Mouse (Mus musculus): ENCODE measurements at regions not wholly inside any gene's neighbourhood (a gene's known extent, or its start where the extent isn't known, plus 50 kb on each side); places are given as distances from the start of the nearest gene placed in this dataset.

DNA sequence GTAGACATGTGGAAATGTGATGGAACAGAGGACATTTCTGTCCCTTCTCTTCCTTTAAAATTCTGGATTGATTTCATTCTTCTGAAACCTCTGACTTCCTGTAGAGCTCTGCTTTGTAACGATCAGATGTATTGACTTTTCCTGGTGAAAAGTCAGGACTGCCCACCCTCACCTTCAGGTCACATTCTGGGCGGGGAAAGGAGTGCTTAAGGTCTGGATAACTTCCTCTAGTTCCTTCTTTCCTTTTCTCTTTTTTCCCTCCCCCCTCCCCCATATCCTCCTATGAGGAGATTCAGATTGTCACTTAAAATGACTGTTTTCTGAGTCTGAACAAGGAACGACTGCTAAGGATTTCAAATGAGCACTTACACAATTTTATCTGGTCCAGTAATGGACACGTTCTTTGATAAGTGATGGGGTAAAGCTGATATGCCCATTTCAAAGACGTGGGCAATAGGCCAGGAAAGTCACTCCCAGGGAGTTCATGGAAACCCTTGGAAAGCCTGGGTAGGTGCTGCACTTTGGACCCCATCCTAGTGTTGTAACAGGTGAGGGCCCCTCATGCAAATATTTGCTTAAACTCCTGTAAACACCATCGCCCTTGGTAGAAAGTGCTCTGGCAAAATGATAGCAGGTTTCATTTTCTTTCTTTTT lies 186.9 kb upstream of the Marcks start:
- DNase-seq (ENCODE audit: low spot score in 2 of 2) = no peak

DNA sequence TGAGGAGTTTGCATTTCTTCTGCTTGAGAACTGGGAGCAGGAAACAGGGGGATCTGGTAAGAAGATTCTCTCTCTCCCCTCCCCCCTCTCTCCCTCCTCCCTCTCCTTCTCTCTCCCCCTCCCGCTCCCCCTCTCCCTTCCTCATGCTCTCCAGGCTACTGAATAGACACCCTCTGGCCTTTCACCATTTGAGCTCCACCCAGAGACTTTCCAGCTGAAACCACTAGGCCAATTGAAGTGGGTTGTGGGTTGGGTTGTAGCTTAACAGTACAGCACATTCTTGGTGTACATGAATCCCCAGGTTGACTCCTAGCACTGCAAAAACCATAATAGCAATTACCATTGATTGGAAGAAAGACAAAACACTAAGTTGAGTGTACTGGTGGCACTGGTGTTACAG lies 185.0 kb upstream of the Marcks start:
- no peak for DNase-seq (ENCODE audit: low spot score in 2 of 2)

DNA sequence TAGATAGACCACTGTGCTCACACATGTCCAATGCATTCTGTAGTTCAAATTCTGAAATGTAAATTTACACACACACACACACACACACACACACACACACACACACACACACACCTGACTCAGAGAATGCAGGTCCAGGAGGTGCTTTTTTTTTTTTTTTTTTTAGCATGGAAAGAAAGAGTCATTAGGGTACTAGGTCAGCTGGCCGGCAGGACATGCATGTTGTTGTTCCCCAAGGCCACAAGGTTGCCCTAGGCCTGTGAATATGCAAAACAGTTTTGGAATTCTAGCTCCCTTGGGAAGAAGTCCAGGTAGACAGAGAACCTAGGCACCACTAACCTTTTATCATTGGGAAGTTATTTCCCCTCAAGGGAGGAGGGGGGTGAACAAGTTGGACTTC lies 184.1 kb upstream of the Marcks start:
- no peak for DNase-seq (ENCODE audit: low spot score in 2 of 2)

DNA sequence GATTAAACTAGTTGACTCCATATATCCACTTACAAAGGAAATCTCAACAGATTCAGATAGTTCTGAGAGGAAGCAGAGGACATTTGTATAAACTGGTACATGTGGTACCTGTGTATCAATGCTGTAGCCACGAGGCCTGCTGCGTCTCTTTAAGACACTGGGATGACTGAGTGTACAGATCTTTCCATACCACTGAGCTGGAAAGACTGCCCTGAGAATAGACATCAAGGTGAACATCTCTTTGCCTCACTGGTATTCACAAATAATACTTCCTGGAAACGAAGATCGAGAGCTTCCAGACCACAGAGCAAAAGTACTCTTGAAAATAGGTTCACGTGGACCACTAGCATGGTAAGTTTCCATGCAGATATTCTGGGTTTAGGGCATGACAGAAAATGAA lies 183.6 kb upstream of the Marcks start:
- DNase-seq (ENCODE audit: low spot score in 2 of 2) = no peak

DNA sequence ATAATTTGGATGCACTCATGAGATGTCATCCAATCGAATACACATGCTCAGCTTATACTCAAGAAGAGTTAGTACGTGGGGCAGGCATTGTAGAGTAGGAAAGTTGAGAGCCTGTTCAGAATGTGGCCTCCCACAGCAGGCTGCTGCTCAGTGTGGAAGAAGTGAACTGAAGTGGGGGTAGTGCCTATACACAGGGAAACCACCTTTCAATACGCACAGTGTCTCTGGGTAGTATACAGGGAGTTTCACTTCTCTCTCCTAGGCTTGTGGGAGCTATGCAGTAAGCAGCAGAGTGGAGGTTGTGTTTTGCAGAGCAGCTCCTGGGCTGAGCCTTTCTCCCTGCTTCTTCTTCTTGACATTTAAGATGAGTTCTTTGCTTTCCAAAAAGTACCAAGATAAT lies 182.5 kb upstream of the Marcks start:
- DNase-seq (ENCODE audit: low spot score in 2 of 2) = no peak

DNA sequence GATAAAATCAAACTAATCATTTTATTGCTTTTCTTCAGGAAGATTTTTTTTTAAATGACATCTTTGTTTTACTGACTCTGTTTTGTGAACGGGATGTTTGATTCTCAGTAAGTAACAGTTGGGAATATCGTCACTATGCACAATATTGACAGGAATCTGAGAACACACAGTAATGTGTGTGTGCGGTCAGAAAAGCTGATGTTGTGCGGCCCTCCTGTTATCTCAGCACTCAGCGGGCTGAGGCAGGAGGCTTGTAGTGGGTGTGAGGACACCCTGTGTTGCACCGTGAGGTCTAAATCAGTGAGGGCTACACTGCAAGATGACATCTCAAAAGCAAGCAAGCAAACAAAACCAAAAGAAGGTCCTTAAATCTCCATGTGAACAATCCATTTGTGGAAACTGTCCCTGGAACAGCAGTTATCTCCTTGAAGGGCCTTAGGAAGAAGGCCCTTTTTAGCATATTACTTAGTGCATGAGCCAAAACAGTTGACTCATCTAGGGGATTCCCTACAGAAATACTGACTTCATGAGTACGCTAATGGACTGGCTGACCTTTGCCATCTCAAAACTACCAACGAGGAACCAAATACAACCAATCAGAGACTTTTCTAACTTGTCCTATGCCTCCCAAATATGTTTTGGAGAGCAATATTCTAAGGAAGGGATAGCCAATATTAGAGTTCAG lies 181.2 kb upstream of the Marcks start:
- DNase-seq (ENCODE audit: low spot score in 2 of 2) = no peak

DNA sequence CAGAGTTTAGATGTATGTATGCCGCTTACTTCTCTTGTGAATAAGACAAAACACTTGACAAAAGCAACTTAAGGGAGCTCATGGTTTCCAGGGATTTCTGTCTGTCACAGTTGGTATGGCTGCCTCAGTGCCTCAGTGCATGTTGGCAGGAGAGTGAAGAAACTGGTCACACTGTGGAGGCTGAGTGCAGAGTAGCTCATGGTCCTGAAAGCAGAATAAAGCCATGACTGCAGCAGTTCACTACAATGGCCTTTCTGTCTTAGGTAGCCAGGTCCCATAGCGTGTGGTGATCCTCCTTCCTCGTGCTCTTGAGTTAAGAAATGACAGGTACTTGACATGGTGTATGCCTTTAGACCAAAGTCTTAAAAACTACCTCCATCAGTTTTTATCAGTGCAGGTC lies 178.0 kb upstream of the Marcks start:
- DNase-seq (ENCODE audit: low spot score in 2 of 2) = no peak

DNA sequence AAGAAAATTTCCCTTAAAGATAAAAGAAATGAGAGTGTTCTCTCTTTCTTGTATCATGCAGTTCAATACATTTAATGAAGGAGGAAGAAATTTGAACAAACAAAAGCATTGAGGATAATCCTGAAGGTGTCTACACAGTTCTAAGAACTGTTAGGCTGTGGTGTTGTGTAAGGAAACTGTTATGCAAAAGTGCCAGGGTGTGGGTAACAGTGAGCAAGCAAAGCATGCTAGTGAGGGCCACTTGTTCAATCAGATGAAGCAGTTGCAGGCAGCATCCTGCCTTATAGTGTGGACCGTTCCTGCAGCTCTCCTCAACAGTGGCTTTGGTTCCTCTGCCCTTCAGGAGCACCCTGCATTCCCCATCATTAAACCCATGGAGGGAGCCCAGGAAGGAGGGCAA lies 177.1 kb upstream of the Marcks start:
- DNase-seq (ENCODE audit: low spot score in 2 of 2) = no peak

DNA sequence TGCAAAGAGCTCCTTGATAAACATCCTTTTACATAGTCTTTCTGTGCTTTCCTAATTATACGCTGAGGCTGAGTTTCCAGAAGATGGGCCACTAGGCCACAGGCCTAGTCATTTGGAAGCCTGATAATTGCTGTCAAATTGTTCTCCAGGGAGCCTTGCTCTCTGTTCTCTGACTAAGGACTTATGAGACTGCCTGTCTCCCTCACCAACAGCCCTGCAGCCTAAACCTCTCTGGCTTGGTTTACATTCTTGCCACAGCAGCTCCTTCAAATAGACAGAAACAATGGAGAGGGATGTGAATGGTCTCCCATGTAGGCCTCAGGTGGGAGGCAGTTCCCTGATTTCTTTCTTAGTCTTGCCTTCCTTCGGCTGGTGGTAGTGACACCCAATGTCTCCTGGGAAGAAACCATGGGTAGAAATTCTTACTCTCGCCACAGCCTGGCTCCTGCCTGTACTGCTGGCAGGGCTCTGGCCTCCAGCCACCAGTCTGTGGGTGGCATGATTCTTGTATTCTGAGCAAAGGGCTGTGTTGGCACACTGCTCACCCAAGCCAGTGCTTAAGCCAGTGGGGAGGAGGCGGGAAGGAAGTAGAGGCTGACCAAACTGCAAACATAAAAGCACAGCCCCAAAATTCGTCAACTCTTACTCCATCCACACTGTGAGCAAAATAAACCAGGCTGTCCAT lies 176.2 kb upstream of the Marcks start:
- DNase-seq (ENCODE audit: low spot score in 2 of 2) = peak; percentile 47 to 58

DNA sequence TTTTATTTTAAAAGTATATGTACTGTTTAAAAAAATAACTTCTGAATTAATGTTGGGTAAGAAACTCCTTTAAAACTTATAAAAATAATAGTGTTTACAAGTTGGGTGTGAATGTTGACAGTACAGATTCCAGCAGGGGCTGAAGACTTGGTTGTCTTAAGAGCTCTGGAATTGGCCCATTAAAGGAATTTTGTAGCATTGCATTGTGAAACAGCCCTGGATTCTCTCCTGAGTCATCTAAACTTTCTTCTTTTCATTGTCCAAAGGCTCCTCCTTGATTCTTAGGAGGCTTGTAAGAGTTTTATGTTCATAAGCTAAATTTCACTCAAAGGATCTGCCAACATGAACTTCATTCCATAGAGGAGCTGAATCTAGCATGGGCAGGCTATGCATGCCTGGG lies 174.7 kb upstream of the Marcks start:
- DNase-seq (ENCODE audit: low spot score in 2 of 2) = no peak

DNA sequence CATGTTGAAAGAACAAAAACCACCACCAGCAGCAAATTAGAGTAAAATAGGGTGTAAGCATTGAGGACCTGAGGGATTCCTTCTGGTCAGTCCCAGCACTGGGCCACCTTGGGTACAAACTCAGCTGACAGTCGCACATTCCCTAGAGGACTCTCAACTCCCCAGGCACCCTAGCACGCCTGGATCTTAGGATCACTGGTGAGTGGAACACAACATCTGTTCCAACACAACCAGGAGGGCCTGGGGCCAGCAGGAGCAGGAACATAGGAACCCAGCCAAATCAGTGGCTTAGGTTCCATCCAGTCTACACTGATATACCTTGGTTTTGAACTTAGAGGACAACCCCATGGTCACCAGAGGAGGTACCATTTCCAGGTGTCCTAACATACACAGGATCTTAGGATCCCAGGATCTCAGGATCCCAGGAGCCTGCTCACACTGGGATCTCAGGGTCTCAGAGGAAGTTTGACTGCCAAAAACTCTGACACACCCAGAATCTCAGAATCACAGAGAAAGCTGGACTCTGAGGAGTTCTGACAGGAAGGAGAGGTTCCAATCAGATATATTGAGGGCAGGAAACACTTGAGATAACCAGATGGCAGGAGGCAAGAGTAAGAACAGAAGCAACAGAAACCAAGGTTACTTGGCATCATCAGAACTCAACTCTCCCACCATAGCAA lies 171.7 kb upstream of the Marcks start:
- DNase-seq (ENCODE audit: low spot score in 2 of 2) = no peak

DNA sequence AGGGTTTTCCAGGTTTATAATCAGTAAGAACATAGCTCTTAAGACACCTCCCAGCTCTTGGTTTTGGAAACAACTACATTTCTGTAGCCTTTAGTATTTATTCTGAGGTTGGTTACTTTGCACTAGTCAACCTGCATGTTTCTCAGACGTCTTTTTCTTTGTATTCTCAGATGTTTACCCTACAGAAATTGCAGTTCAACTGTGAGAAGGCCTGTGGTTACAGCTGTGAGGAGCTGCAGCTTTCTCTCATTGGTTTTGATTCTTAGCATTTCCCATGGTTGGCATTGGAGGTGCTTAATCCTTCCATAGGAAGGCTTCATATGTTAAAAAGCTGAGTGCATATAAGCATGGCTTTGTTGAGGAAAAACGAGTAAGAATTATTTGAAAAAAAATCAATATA lies 165.9 kb upstream of the Marcks start:
- no peak for DNase-seq (ENCODE audit: low spot score in 2 of 2)

DNA sequence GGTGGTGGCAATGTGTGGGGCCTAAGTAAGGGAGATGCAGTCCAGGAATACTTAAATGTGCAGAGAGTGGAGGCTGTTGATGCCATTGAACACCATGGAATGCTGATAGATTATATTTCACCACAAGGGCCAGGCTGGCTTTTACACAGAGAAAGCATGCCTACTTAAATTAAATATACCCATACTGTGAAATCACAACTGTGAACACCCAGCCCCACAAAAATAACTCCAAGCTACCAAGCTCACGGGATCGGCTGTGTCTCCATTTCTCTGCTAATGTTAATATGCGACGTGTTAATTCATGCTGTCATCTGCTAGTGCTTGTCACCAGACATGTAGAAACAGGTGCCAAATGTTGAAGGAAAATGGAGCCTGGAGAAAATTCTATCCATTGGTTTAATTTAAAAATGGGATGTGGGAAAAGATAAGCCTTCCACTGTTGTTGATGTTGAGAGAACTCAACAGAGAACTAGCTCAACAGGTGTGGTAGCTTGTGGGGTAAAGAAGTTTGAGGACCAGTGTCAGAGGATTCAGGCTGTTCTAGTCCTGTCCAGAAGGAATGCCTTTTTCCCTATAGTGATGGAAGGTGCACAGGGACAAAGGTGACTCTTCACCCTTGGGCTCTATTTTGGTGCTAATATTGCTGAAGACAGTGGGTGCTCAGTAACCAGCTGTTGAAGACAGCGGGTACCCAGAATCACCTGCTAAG lies 161.6 kb upstream of the Marcks start:
- DNase-seq (ENCODE audit: low spot score in 2 of 2) = no peak

DNA sequence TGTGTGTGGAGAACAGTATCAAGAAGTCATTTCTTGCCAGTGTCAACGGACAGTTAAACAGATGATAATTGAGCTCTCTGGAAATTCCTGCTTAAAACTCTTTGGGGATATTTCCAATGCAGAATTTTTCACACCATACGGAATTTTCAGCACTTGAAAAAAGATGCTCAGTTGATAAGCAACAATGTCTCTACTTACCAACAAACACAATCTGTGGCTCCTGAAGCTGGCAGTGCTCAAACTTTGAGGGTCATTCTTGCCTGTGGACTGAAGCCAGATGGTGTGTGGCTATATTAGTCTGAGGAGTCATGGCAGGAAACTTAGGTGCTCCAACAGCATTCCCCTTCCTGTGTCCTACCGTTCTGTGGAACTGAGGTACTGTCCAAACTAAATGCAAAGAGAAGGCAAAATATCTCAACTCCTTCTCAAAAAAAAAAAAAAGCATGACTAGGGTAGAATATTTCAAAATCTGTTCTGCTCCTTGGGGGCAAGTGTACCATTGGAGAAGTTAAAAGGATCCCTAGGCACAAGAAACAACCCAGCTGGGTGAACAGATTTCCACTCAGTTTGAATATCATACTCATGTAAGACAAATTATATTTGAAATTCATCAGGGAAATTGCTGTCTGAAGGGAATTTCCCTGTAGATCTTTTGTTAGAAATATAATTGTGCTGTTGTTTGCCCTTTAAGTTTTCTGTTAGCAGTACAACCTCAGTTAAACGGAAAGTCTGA lies 160.1 kb upstream of the Marcks start:
- DNase-seq (ENCODE audit: low spot score in 2 of 2) = no peak

DNA sequence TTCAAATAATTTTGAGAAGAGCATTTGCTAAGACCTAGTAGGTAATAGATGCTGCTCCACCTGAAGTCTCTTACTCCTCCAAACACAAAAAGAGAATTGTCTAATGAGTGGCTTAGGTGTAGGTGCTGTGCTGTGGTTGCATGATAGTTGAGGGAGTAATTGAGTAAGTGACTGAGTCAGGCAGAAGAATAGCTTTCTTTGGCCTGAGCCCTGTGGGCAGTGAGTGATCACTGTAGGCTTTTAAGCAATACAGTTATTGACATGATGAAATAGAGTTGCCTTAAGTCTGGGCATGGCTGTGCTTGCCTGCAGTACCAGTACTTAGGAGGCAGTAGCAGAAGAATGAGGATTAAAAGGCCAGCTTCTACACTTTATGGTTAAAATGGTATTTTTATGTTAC lies 155.5 kb upstream of the Marcks start:
- no peak for DNase-seq (ENCODE audit: low spot score in 2 of 2)

DNA sequence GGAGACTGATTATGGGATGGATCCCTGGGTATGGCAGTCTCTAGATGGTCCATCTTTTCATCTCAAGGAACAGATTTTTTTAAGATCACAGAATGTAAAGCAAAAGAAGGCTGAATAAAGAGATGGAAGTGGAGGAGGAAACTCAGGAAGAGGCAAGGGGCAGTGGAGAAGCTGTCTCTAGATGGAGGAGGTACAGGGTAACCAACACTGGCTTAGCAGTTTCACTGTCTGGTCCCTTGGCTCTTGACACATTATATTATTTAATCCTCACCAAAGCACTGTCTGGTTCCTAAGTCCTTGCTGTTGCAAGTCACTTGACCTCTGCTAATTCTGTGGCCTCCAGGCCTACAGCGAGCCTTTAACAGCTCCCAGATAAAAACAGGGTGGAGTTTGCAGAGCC lies 154.6 kb upstream of the Marcks start:
- no peak for DNase-seq (ENCODE audit: low spot score in 2 of 2)

DNA sequence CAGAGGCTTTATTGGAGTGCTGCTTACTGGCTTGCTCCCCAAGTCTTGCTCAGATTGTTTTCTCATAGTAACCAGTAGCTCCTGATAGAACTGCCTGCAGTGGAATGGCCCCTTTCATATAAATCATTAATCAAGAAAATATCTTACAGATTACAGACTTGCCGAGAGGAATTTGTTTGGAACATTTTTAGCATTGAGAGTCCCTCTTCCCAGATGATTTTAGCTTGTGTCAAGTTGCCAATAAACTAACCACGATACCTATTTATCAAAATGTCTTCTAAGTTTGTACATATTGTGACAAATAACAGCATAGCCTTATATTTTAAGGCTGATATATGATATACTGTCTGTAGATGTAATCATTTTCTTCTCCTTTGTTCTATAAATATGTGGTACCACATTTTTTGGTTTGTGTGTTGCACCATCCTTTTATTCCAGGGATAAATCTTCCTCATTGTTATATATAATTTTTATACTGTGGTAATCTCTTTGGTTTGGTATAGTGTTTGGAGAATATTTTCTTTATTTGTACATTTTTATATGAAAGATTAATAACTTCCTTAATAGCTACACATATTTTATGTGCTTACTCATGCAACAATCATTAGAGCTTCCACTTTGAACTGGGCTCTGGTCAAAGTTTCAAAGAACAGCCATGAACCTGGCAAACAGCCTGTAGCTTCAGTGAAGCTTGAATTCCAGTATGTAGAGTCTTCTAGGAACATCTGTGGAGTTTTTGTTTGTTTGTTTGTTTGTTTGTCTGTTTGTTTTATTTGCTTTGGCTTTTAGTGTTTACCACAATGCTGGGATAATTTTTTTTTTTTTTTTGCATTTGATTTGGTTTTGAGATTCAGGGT lies 153.1 kb upstream of the Marcks start:
- DNase-seq (ENCODE audit: low spot score in 2 of 2) = no peak

DNA sequence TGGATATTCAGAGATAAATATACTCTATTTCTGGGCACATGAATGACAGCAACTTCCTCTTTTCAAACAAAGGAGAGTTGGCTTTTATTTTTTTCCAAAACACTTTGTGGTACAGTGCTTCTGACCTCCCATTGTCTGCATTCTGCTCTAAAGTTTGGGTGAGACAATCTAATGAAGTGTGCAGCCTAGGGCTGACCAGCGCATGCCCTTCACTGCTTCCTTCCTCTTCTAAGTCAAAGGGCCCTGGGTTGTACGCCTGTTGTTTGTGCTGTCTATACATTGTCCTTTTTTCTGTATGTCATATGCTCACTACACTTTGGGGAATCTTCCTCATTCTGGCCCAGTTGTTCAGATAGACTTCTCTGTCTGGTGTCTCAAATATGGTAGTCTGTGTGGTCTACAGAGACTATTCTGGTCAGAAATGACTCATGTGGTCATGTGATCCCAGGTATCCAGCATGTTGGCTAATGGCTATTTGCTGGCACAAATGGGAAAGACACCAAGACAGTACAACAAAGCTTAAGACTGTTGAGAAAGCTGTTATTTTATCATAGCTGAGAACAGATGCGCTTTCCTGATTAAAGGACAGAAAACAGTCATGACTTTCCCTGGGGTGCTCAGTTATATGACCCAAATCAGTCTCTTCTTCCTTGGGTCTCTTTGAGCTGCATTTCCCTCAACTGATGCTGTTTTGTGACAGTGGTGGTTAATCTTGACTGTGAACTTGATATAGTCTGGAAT lies 151.4 kb upstream of the Marcks start:
- no peak for DNase-seq (ENCODE audit: low spot score in 2 of 2)

DNA sequence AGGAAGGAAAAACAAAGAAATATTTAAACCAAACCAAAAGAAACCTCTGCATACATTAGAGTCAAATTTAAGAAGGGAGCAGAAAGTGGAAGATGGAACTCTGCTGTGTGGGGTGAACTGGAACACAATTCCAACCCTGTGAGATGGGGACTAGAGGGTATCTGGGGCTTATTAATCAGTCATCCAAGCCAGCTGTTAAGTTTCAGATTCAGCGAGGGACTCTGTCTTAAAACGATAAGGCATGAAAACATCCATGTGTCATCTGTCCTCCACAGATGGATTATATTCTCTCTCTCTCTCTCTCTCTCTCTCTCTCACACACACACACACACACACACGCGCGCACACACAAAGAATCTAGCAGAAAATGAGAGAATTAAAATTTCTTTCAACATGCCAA lies 147.6 kb upstream of the Marcks start:
- DNase-seq (ENCODE audit: low spot score in 2 of 2) = no peak

Data from layer of hippocampus, adult 8-10 months (tissue).